Mouse (Mus musculus): ENCODE measurements around the gene Zfp704.

GRCm38 (mm10) chr3:9574305-9574704 is 35.6 kb downstream of the Zfp704 start:
- TF ChIP-seq CTCF (IDR thresholded peaks at IDR 0.05; ENCODE audit: extremely low read depth, insufficient read depth, insufficient read length, insufficient replicate concordance) = no peak
- TF ChIP-seq POLR2A (IDR thresholded peaks at IDR 0.05; ENCODE audit: low read depth, low read length) = no peak

All from spleen, adult 2 months (tissue).